Mouse (Mus musculus) myocyte (in vitro differentiated cells): Measurements from ENCODE around the gene Syna.

Experiments
- CEBPB ChIP-seq: IDR thresholded peaks from 2 replicates; pipeline ENCODE4 v1.6.1; 2011; ENCODE audit warnings: mild to moderate bottlenecking, moderate library complexity; ENCODE audit not compliant: poor library complexity, insufficient read depth, severe bottlenecking
- E2F4 ChIP-seq: IDR thresholded peaks from one replicate; pipeline ENCODE4 v1.6.1; 2011; ENCODE audit warnings: mild to moderate bottlenecking, control low read depth, moderate library complexity; ENCODE audit not compliant: insufficient read depth
- MAX ChIP-seq: IDR thresholded peaks from one replicate; pipeline ENCODE4 v1.6.1; 2011; ENCODE audit warnings: low read depth, mild to moderate bottlenecking, control low read depth
- MYOG ChIP-seq, 3 experiments: IDR thresholded peaks; one replicate each; pipeline ENCODE4 v1.6.1; 2011; ENCODE audit warnings: control low read depth in 2 of 3, low read depth in 2 of 3, mild to moderate bottlenecking in 2 of 3; ENCODE audit not compliant: insufficient read length in 2 of 3, control insufficient read depth in 1 of 3, insufficient read depth in 1 of 3
- POLR2A ChIP-seq: IDR thresholded peaks from one replicate; pipeline ENCODE4 v1.6.1; 2011; ENCODE audit warnings: low read depth, mild to moderate bottlenecking, control low read depth, moderate library complexity; ENCODE audit not compliant: insufficient read length
- REST ChIP-seq: IDR thresholded peaks from one replicate; pipeline ENCODE4 v1.6.1; 2011; ENCODE audit warnings: mild to moderate bottlenecking, control low read depth, moderate library complexity; ENCODE audit not compliant: insufficient read depth, insufficient read length
- TCF12 ChIP-seq: IDR thresholded peaks from one replicate; pipeline ENCODE4 v1.6.1; 2011; ENCODE audit warnings: mild to moderate bottlenecking, control low read depth; ENCODE audit not compliant: poor library complexity, insufficient read depth, severe bottlenecking
- USF1 ChIP-seq: IDR thresholded peaks from one replicate; pipeline ENCODE4 v1.6.1; 2011; ENCODE audit warnings: low read depth, mild to moderate bottlenecking, control low read depth, moderate library complexity

DNA sequence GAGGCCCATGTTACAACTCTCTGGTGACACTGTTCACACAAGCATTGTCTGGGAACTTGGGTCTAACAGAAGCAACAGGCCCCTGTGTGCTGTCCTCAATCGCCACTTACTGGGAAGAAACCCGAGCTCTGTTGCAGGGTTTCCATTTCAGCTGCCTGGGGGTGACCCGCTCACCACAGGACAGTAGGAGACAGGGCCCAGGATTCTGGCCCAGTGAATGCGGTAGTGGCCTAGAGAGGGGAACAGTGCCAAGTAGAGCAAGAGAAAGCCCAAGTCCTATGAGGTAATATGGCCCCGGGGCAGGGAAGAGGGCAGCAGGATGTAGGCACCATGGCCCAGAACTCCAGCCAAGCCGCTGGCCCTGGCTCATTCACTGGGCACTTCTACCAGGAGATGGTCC is 19.1 kb downstream of the Syna start:
- TF ChIP-seq MYOG (IDR thresholded peaks at IDR 0.05; ENCODE audit: control insufficient read depth in 1 of 3, insufficient read depth in 1 of 3, insufficient read length in 2 of 3, low read depth in 2 of 3) (no peak), POLR2A (no peak), E2F4 (no peak), CEBPB (no peak), REST (no peak), MAX (no peak), TCF12 (no peak), USF1 (no peak)
